Mouse (Mus musculus) MN1 (cell line): ENCODE measurements around the gene Fars2.
A peak's percentile ranks its signal among the peaks of the same experiment; 100 is the strongest.

Experiments
- DNase-seq: peaks from one replicate; pipeline ENCODE4 v3.0.0-alpha.2; 2016; ENCODE audit warnings: low spot score

The Fars2 gene

DNA sequence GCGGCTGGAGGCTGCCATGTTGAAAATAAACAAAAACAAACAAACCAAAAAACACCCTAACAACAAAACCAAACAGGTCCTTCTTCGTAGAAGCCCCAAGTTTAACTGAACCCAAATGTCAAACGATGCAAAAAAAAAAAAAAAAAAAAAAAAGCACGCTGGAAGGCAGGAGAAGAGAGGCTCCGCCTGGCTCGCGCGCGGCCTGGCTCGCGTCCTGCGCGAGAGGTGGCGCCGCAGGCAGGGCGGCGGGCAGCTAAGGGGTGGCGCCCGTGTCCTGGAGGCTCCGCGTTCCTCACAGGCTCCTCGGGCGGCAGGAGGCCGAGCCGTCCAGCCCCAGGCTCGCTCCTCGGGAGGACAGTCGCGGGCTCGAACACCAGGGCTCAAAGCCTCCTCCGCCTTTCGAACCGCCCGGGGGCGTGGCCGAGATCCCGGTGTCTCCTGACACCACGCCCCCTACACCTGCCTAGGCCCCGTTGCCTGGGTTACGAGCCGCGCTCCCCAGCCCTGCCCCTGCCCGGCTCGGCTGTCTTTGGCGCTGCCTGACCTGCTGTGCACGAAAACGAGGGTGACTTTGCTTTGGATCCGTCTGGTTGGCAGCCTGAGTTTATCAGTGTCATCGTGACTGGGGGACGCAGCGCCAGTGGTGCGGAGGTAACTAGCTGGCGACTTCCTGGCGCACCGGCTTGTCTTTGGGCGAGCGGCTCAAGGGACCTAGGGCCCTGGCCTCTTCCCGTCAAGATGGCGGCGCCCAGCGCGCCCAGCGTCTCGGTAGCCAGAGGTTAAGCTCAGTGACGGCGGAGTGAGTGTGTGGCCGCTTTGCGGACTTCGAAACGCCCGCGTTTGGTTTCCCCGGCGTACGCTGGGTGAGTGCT lies at the start of gene Fars2, which contains the start of gene Lyrm4:
Gene Fars2 (plus strand): TSS at position 270 of the 872 bp plus-strand sequence.
Gene Lyrm4 (minus strand): TSS at position 384 of the 872 bp plus-strand sequence.
- peak; percentile 95 for DNase-seq

DNA sequence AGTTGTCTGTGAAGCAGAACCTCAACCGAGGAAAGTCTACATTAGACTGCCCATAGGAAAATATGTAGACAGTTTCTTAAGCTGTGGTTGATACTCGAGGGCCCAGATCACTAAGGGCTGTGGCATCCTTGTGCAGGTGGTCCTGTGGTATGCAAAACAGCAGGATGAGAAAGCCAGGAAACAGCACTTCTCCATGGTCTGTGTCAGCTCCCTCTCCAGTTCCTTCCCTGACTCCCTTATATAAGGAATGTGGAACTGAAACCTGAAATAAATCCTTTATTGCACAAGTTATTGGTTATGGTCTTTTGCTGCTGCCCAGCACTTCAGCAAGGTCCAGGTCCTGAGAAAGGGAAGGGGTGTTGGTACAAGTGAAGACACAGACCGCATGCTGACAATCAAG lies 42.7 kb upstream of the Fars2 start:
- no peak for DNase-seq

DNA sequence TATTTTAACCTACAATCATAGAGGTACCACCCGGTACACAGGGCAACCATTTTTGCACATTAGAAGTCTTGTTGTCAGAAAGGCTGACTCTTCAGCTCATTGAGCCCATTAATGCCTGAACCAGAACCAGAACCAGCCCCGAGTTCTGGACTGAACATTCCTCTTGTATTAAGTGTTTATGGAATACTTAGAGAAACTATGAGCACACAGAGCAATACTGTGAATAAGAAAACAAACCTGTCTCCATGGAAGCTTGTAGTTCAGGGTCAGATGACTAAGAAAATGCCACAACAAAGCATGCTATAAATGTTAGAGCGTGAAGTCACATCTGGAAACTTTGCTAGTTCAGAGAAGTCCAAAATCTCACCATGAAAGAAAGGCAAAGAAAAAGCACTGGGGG lies 35.6 kb upstream of the Fars2 start:
- no peak for DNase-seq

DNA sequence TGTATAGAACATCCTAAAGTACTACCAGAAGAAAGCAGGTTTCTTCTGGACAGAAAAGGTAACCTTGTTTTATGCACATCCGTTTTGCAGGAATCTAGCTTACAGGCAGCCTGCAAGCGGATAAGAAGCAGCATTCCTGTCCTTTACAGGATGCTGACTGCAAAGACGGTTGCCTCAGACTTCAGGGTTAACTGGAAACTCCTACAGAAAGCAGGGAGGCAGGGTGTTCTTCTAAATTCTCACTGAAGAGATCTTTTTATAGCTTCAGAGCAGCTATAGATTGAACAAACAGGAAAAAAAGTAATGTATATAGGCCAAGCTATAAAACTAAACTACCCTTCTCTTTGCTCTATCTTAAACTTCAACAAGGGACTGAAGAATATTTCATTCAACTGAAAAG lies 32.5 kb upstream of the Fars2 start:
- no peak for DNase-seq

DNA sequence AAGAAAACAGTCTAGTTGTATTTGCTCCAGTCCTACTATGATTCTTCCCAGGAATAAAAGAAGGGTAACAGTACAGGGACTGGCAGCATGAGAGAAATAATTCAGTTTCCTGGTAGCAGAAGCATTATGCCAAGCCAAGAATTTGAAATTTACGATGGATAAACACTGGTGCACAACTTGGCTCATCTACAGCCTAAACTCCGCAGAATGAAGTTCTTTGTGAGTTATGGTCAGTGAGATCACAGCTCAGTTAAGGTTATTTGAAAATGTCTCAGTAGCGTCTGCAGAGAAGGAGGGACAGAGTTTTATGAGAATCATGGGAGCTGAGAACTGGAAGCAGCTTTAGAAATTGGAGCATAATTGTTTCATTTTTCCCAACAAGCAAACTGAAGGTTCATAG lies 31.2 kb upstream of the Fars2 start:
- no peak for DNase-seq

DNA sequence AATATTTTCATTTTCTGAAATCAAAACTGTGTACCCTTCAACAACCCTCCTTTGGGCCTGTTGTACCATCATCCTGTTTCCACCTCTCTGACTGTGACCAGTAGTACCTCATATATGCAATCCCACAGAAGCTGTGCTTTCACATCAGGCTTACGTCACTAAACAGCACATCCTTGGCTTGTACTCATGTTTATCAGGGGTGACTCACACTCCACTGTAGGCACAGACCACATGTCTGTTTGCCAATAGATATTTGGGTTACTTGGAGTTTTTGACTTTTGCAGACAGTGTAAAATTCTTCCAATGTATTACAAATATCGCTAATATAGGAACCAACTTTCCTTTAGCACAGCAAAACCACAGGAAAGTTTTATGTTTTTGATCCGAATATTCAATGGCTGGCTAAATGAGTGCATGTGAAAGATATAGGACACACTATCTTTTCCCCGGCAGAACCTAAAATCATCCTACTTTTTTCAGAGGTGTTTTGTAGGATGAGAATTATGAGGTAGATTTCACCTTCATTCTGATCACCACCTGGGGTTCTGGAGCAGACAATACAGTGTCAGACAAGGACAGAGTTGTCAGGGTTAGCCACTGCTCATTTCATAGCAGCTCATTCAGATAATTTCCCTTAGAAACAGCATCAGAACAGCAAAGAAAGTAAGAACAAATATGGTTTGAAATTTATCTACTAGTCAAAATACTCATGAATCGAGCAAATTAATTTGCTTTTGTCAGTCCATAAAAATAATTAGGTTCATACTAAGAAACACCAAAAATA lies 30.4 kb upstream of the Fars2 start:
- DNase-seq = peak; percentile 50

DNA sequence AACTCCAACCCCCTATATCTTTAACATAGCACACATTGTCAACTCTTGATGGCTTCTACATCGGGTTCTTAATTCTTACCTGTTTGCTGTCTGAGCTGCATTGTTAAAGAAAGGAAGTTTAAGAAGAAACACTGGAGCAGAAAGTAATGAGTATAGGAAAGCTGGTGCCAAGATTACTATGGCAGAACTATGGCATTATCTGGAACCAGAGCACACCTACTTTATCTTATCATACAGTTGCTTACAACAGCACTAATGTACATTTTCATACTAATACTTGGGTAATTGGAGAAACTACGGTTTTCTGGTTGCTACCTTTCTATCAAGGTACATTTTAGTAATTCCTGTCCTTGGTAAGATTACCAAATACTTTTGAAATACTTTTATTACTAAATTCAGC lies 29.8 kb upstream of the Fars2 start:
- DNase-seq = no peak

DNA sequence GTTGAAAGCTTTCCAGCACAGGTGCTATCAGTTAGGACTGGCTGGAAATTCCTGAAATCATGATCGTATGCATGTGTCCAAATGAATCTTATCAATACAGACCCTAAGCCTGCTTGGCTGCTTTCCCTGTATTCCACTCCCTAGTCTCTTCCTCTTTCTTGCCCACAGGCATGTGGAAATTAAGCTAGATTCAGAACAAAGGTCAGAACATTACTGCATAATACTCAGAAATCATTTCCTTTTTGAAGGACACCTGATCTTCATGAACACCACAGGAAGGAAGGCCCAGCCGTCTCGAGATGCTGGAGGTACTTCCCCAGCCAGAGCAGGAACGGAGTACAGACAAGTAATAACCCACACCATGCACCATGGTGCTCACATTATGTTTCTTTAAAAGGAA lies 29.0 kb upstream of the Fars2 start:
- DNase-seq = no peak

DNA sequence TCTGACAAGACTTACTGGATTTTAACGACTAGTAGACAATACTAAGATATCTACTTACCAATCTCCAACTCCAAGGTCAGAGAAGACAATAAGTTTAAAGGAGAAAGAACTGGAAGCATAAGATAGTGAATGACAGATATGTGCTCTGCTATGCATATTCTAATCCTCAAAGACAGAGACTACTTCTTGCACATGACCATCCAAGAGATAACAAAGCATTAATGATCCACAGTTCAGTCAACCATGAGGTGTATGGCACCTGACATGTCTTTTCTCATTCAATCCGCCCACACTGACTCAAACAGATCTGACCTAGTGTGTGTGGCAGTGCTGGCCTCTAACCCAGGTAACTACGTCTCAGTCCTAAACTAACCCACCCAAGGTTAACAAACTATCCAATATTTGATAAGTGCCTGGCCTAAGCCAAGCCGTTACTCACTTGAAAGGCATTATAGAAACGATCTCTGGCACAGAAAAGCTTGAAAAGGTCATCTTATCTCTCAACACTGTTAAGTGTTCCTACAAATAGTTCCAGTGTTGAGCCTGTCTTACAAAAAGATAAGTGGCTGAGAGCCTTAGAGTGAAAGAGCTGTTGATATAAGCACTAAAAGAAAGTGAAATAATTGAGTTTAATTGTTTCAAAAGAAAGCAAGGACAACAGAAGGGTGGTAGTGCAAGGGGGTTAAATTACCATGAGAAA lies 20.4 kb upstream of the Fars2 start:
- no peak for DNase-seq

DNA sequence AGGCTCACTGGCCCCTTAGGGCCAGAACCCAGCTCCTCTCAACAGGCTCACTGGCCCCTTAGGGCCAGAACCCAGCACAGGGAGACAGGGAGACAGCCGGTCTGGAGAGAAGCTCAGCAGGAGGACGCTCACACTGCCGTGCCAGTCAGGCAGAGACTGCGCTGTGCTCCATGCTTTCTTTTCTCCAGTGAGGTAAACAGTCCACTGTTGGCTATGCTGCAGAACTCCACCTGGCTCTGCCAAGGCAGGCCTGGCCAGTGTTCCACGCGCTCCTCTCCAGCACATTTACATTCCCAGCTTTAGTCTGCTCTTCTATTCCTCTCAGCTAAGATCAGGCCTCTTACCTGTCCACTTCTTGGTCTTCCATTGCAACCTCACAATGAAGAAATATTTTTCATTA lies 11.6 kb upstream of the Fars2 start:
- DNase-seq = no peak

DNA sequence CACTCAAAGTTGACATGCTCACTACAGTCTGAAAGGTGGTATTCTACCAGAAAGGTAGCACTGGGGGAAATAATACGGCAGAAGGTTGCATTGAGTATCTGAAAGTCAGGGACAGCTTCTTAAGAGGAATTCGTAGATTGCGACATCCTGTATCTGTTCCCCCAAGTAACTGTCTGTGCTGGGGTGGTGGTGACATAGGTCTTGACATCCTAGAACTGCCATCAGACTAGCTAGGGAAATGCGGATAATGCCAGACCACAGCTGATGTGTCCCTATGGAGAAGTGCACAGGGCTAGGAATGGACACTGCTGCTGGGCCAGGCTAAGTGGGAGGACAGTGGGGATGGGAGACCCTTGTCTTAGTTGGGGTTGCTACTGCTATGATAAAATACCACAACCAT lies 8.7 kb upstream of the Fars2 start:
- DNase-seq = no peak

DNA sequence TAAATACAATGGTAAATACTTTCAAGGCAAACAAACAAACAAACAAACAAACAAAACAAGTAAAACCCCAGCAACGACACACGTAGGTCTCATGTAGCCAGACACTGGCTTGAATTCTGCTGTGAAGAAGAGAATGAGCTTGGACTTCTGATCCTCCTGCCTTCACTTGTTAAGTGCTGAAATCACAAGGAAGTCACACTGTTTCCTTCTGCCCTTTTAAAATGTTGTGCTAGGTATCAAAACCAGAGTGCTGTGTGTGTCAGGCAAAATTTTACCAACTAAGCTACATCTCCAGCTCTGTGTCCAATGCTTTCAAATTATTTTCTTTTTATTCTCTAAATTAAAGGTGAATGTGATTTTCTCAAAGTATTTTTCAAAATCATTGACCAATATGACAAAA lies 5.9 kb upstream of the Fars2 start:
- DNase-seq = no peak

DNA sequence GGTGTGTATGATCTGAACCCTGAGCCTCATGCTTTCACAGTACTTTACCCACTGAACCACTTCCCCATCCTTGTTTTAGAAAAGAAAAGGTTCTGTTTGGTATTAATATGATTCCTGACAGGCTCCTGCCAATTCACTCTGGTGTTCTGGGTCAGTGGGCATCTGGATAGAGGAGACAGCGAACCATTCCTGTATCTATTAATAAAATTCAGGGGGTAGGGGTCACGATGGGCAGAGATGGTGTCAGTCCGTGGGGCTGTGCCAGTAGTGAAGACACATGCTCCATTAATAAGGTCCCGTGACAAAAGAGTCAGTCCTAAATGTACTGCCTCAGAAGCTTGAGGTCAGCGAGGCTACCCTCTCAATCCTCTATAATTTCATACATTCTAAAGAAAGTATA lies 4.0 kb upstream of the Fars2 start:
- DNase-seq = no peak

DNA sequence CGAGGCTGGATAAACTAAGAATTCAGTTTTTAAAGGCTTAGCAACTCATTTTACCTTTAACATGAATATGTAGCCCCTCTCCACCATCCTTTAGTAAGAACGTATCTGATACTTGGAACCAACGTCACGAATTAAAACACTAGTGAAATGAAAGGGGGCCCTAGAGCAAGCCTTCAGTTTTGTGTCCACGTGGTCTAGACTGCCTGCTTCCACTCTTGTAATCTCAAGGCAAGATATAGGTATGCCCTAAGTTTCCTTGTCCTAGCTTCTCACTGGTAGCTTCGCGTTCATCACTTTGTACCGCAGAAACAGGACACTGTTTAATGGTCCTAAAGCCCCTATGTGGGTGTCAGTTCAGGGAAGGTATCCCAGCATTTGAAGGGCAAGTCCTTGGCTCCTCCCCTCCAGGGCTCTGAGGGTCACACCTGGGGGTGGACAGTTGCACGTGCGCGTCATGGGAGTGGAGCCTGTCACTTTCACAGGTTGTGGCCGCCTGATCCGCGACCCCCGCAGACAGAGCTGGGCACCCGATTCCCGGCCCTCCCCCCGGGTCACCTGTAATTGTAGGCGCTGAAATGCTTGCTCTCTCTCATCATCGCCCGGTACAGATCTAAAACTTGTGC lies 581 bp upstream of the Fars2 start:
- DNase-seq = peak; percentile 28

DNA sequence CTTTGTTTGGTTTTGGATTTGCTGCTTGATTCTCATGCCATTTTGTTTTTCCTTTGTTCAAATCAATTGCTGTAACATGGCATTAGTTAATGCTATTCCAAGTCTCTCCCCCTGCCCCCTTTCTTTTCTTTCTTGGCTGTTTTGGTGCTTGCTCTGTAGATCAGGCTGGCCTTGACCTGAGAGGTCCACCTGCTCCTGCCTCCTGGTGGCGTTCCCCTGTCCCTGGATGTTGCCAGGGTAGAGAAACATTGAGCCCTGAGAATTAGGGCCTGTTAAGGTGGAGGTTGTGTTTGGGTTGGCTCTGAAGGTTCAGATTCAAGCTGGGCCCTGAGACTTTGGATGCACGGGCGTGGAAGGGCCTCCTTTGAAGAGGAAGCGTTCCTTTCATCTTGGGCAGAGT lies 2.5 kb downstream of the Fars2 start:
- DNase-seq = no peak

DNA sequence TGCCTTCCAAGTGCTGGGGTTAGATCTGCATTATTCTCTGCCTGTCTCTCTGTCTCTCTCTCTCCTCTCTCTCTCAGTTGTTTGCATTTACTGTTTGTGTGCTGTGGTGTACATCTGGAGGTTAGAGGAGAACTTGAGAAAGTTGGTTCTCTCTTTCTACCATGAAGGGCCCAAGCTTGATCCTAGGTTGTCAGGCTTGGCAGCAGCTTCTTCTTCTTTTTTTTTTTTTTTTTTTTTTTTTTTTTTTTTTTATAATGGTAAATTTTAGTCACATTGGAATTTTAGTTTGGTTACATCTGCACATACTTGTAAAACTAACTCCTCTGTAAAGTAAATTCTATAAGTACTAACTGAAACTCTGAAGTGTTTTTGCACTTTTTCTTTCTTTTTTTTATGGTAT lies 3.4 kb downstream of the Fars2 start:
- DNase-seq = no peak

DNA sequence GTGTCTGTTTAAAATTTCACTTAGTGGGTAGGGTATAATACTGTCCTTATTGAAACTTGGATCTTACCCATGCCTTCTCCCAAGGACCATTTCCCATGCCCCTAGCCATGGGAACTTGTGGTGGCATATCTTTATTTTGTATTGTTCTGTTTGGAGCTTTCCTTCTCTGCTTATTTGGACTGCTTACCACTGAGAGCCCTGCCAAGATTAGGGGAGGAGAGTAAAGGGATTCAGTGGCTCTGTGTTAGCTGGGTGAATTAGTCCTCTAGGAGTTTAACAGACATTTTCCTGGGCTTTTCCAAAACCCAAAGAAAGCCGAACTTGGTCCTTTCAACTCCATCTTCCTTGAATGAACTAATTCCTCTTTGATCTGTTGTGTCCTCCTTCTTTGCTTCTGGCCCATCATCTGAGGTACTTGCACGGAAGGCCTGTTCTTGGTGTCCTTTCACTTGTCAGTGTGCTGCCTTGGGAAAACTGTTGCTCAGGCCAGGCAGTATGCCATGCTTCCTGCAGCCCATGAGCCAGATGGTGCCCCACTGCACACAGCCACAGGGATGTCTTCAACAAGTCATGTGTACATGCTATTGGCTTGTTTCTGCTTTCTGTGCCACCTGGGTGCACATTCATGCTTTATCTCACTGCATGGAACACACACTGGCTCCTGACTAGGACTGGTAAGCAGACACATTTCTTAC lies 12.3 kb downstream of the Fars2 start:
- no peak for DNase-seq

DNA sequence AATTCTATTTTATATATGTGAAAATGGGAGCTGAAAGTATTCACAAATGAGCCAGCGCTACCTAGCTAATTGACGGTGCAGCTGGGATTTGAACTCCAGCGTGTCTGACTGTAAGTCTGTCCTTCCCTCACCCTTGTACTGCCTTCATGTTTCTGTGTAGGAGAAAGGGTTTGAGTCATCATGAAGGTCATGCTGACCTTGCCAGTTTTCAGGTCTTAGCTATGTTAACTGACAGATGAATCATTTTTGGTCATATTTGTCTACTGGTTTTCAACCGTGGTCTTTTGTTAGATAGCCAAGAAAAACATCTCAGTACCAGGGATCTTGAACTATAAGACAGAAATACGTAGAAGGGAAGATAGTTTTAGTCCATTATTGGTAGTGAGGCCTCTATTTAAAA lies 14.2 kb downstream of the Fars2 start:
- DNase-seq = no peak

DNA sequence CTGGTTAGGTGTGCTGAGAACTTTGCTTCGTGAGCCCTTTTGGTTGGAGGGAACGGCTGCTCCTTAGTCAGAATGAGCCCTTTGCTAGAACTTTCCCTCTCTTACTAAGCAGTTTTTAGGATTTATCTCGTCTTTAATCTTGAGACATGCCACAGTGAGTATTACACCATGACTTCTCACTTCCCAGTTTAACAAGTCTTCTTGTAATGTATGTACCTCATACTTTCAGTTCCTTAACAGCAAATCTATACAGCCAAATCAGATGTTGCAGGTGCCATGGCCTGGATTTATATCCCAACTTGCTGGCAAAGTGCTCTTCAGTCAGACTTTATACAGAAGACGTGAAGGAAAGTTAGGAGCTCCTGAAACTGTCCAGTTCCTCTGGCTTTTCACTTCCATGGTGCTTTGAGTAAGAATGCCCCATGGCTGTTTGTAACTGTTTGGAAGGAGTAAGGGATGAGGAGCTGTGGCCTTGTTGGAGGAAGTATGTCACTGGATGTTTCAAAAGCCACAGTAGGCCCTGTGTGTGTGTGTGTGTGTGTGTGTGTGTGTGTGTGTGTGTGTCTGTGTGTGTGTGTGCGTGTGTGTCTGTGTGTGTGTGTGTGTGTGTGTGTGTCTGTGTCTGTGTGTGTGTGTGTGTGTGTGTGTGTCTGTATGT lies 14.9 kb downstream of the Fars2 start:
- no peak for DNase-seq

DNA sequence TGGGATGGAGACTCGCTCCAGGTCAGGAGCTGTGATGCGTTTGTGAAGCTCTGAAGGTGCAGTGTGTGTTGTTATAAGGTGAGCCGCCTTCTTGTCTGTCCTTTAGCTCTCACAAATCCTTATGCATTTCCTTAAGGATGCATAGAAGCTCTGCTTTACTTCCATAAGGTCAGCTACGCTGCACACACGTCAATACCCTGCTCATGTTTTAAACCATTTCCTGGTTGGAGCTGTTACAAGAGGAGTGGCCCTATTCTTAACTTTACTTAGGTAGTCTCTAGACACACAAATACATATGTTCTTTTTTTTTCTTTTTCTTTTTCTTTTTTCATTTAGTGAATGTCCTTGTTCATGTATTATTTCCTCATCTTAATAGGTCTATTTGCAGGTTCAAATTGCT lies 22.5 kb downstream of the Fars2 start:
- DNase-seq = no peak
